Mouse (Mus musculus) ES-E14 (cell line): ENCODE measurements around the gene Sipa1. TPM values are rescaled to one million over a fixed set of nuclear protein-coding genes. Genes with fewer than 3 reads are reported as not detected.

Source experiments
- DNase-seq: peaks from one replicate; pipeline ENCODE4 v3.0.0-alpha.2; 2013; ENCODE audit warnings: low read depth, low spot score
- H3K27ac ChIP-seq: 2 replicates; pipeline ENCODE4 v1.5.1; 2012; ENCODE audit warnings: low read depth, mild to moderate bottlenecking, low read length, moderate library complexity, mixed read lengths; ENCODE audit not compliant: poor library complexity, insufficient read depth, severe bottlenecking
- H3K36me3 ChIP-seq: 2 replicates; pipeline ENCODE4 v1.6.1; 2012; ENCODE audit warnings: mild to moderate bottlenecking, low read length, moderate library complexity, mixed read lengths; ENCODE audit not compliant: control insufficient read depth, poor library complexity, insufficient read depth, severe bottlenecking
- H3K4me1 ChIP-seq, 2 experiments: fragments of 150-350 bp in 1 of 2; sonication (generic) in 1 of 2; 2 replicates each; pipeline ENCODE4 v1.6.1; 2012; ENCODE audit warnings: low read length in 2 of 2, mild to moderate bottlenecking in 1 of 2, mixed read lengths in 1 of 2; ENCODE audit not compliant: control insufficient read depth in 2 of 2, insufficient read depth in 2 of 2, poor library complexity in 1 of 2
- H3K4me3 ChIP-seq, 2 experiments: fragments of 150-350 bp in 1 of 2; sonication (generic) in 1 of 2; 2 replicates each; pipeline ENCODE4 v1.5.1; 2012; ENCODE audit warnings: low read length in 2 of 2, low read depth in 1 of 2, mild to moderate bottlenecking in 1 of 2, mixed read lengths in 1 of 2; ENCODE audit not compliant: insufficient read depth in 1 of 2, poor library complexity in 1 of 2, severe bottlenecking in 1 of 2
- H3K9ac ChIP-seq: 2 replicates; pipeline ENCODE4 v1.6.1; 2012; ENCODE audit warnings: low read depth, mild to moderate bottlenecking, low read length, mixed read lengths; ENCODE audit not compliant: poor library complexity, insufficient read depth, severe bottlenecking
- H3K9me3 ChIP-seq: fragments of 150-350 bp; sonication (generic); 2 replicates; pipeline ENCODE4 v1.6.1; 2012; ENCODE audit warnings: low read depth, mild to moderate bottlenecking, low read length; ENCODE audit not compliant: control insufficient read depth, insufficient read depth
- CHD2 ChIP-seq: IDR thresholded peaks from 2 replicates; pipeline ENCODE4 v1.6.1; 2014; ENCODE audit warnings: mild to moderate bottlenecking, low read depth, low read length, inconsistent platforms
- HCFC1 ChIP-seq: IDR thresholded peaks from 2 replicates; pipeline ENCODE4 v1.6.1; 2012; ENCODE audit warnings: low read length, inconsistent platforms, borderline replicate concordance; ENCODE audit not compliant: insufficient read depth
- MAFK ChIP-seq: IDR thresholded peaks from 2 replicates; pipeline ENCODE4 v1.6.1; 2014; ENCODE audit warnings: mild to moderate bottlenecking, low read depth, low read length, inconsistent platforms; ENCODE audit not compliant: insufficient read depth
- ZC3H11A ChIP-seq: IDR thresholded peaks from 2 replicates; pipeline ENCODE4 v1.6.1; 2012; ENCODE audit warnings: low read depth, mild to moderate bottlenecking, inconsistent platforms, low read length, borderline replicate concordance
- ZNF384 ChIP-seq: IDR thresholded peaks from 2 replicates; pipeline ENCODE4 v1.6.1; 2012; ENCODE audit warnings: low read depth, low read length, inconsistent platforms
- in situ Hi-C, 2 experiments: fragments of 600-800 bp; cut with MboI; formaldehyde crosslinking; loops; one replicate each; pipeline ENCODE4 v1.15.1; 2025; ENCODE audit warnings: low sequenced_read_pairs in 2 of 2, inconsistent platforms in 1 of 2; ENCODE audit not compliant: unreplicated experiment in 2 of 2
- total RNA-seq: library from RNA; depleted of rRNA; stranded (reverse); fragments of 300-350 nt; gene quantifications from 2 replicates; pipeline ENCODE4 v1.2.3, GENCODE M21; 2012

Sipa1 gene
- total RNA-seq, 1 experiment = 10.5 TPM

GRCm38 (mm10) chr19:5691601-5692000 is 28.1 kb upstream of the Sipa1 start:
- TF ChIP-seq ZNF384 (no peak), MAFK (no peak), HCFC1 (no peak), ZC3H11A (no peak)
- H3K9ac ChIP-seq = no peak overlapping the region
- peaks cover 4 to 17% of the 10 kb centered on the region in 2 experiments; a peak in 2 of 4 replicates for H3K4me1 ChIP-seq
- H3K36me3 ChIP-seq = peaks cover 4% of the 10 kb centered on the region; the same call in 1 of the 2 replicates
- H3K27ac ChIP-seq = no peak overlapping the region
- H3K9me3 ChIP-seq = no peaks in the 10 kb centered on the region
- in situ Hi-C loops = no loop called here
- DNase-seq = no peak
- H3K4me3 ChIP-seq = no peak overlapping the region

GRCm38 (mm10) chr19:5690343-5690735 is 26.8 kb upstream of the Sipa1 start:
- Histone ChIP-seq H3K9me3 (no peaks in the 10 kb centered on the region), H3K9ac (peak overlapping the region; percentile 67), H3K27ac (no peak overlapping the region), H3K4me3 (peak overlapping the region; percentile 81 to 90), H3K4me1 (peaks cover 4 to 16% of the 10 kb centered on the region in 2 experiments; a peak in 2 of 4 replicates), H3K36me3 (peaks cover 15% of the 10 kb centered on the region)
- in situ Hi-C loops = no loop called here
- no peak for TF ChIP-seq ZC3H11A
- TF ChIP-seq CHD2 = no peak
- TF ChIP-seq MAFK = no peak
- no peak for TF ChIP-seq ZNF384
- no peak for TF ChIP-seq HCFC1
- DNase-seq = no peak

- Histone ChIP-seq H3K36me3 (peaks cover 20% of the 10 kb centered on the region), H3K9me3 (no peaks in the 10 kb centered on the region), H3K4me3 (peak overlapping the region; percentile 81 to 90), H3K9ac (peak overlapping the region; percentile 67), H3K27ac (peak overlapping the region; percentile 1; the same call in 1 of the 2 replicates), H3K4me1 (peaks cover 4 to 13% of the 10 kb centered on the region in 2 experiments; a peak in 2 of 4 replicates)
- peak; percentile 48 for DNase-seq
- TF ChIP-seq ZNF384 (no peak), CHD2 (no peak), HCFC1 (no peak), ZC3H11A (no peak), MAFK (no peak)
- in situ Hi-C loops = no loop called here
Measured at GRCm38 (mm10) chr19:5689565-5690342, 26.2 kb upstream of the Sipa1 start.

DNA sequence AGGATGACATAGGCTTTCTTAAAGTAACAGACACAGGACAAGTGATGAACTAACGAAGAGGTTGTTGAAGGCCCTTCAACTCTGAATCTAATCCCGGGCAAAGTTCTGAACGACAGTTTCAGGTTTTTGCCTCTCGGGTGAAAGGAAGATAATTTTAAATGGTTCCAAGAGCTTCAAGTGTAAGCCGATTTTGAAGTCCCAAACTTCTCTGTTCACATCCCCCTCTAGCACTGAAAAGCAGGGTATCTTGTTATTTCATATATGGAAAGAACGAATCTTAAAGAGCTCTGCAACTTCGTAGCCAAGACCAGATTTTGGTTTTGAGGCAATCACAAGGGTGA is 25.6 kb upstream of the Sipa1 start:
- no peaks in the 10 kb centered on the region for H3K9me3 ChIP-seq
- H3K4me1 ChIP-seq = peaks cover 4 to 13% of the 10 kb centered on the region in 2 experiments; a peak in 2 of 4 replicates
- in situ Hi-C loops = no loop called here
- H3K4me3 ChIP-seq = peak overlapping the region; percentile 81 to 90
- H3K9ac ChIP-seq = peak overlapping the region; percentile 67
- H3K36me3 ChIP-seq = peaks cover 26% of the 10 kb centered on the region
- no peak for DNase-seq
- TF ChIP-seq ZC3H11A (no peak), MAFK (no peak), ZNF384 (no peak), HCFC1 (no peak; the same call in 1 of the 2 replicates)
- peak overlapping the region; percentile 1; the same call in 1 of the 2 replicates for H3K27ac ChIP-seq
